13 mouse cellular contexts compared by ENCODE assay signal in genomic region chr1:128705071-128705503, GRCm38 (mm10).
A peak's percentile ranks its signal among the peaks of the same experiment; 100 is the strongest.
DNase-seq lines count a peak whose midpoint lies in the region; ATAC-seq and TF ChIP-seq lines count a peak whose summit lies in the region.
"Had no signal": no experiment of that assay in that cellular context is flagged by ENCODE, and none has a peak within 500 bp of the region (broad histone marks: within the 10 kb centered on the region; RNA-seq: fewer than 3 reads in every experiment).

No protein-coding gene starts in this region.

- TF ChIP-seq CTCF in liver, adult 2 months (IDR thresholded peaks at IDR 0.05; ENCODE audit: low read depth, low read length) = no peak

- H3K36me3 ChIP-seq in liver, adult 2 months (ENCODE audit: control insufficient read depth, insufficient read depth, low read length) = no peaks in the 10 kb centered on the region
- H3K36me3 ChIP-seq in liver, embryonic 12.5 days = no peaks in the 10 kb centered on the region
- H3K36me3 ChIP-seq in forebrain, embryonic 12.5 days (replicated peaks) = no peaks in the 10 kb centered on the region
- H3K36me3 ChIP-seq: embryonic facial prominence, embryonic 12.5 days; limb, embryonic 10.5 days had no signal

- no peaks in the 10 kb centered on the region for H3K79me2 ChIP-seq in liver, adult 2 months (ENCODE audit: control insufficient read depth, insufficient read depth, low read length)

- intact Hi-C loops in left cerebral cortex, postnatal 14 days (cut with DNase I) = no loop called here

- H3K4me3 ChIP-seq in liver, adult 2 months (ENCODE audit: insufficient read depth, low read depth, low read length) = no peak overlapping the region
- no peak overlapping the region for H3K4me3 ChIP-seq in liver, embryonic 12.5 days
- H3K4me3 ChIP-seq in forebrain, embryonic 12.5 days (replicated peaks) = no peak overlapping the region
- H3K4me3 ChIP-seq: embryonic facial prominence, embryonic 12.5 days; limb, embryonic 10.5 days had no signal

- no peaks in the 10 kb centered on the region for H3K27me3 ChIP-seq in liver, adult 2 months (ENCODE audit: control insufficient read depth, insufficient read depth, low read length)
- H3K27me3 ChIP-seq in liver, embryonic 12.5 days (replicated peaks) = no peaks in the 10 kb centered on the region
- no peaks in the 10 kb centered on the region for H3K27me3 ChIP-seq in forebrain, embryonic 12.5 days
- H3K27me3 ChIP-seq: embryonic facial prominence, embryonic 12.5 days had no signal

- H3K9me3 ChIP-seq in liver, embryonic 12.5 days (replicated peaks) = no peaks in the 10 kb centered on the region
- no peaks in the 10 kb centered on the region for H3K9me3 ChIP-seq in forebrain, embryonic 12.5 days
- H3K9me3 ChIP-seq: embryonic facial prominence, embryonic 12.5 days; limb, embryonic 10.5 days had no signal

- no peak overlapping the region for H3K4me2 ChIP-seq in liver, embryonic 12.5 days
- H3K4me2 ChIP-seq in forebrain, embryonic 12.5 days = no peak overlapping the region
- H3K4me2 ChIP-seq: embryonic facial prominence, embryonic 12.5 days had no signal

- no peak overlapping the region for H3K9ac ChIP-seq in liver, adult 2 months (ENCODE audit: low read depth, low read length)
- no peak overlapping the region for H3K9ac ChIP-seq in liver, embryonic 12.5 days
- no peak overlapping the region for H3K9ac ChIP-seq in forebrain, embryonic 12.5 days
- H3K9ac ChIP-seq: embryonic facial prominence, embryonic 12.5 days had no signal

- no peak for ATAC-seq in liver, embryonic 12.5 days
- ATAC-seq in forebrain, embryonic 12.5 days (ENCODE audit: low FRiP score) = no peak
- ATAC-seq: hindbrain, postnatal 0 days had no signal

- WGBS in liver, adult 2 months = 69% methylated on average over 3 of the region's 3 CpGs
- 24% methylated on average over 3 of the region's 3 CpGs for WGBS in liver, embryonic 12.5 days (ENCODE audit: insufficient replicate concordance)
- 82% methylated on average over 3 of the region's 3 CpGs for WGBS in forebrain, embryonic 12.5 days

- H3K4me1 ChIP-seq in liver, adult 2 months (ENCODE audit: control insufficient read depth, insufficient read depth, low read length) = no peaks in the 10 kb centered on the region
- no peaks in the 10 kb centered on the region for H3K4me1 ChIP-seq in liver, embryonic 12.5 days
- no peaks in the 10 kb centered on the region for H3K4me1 ChIP-seq in forebrain, embryonic 12.5 days
- H3K4me1 ChIP-seq: embryonic facial prominence, embryonic 12.5 days; limb, embryonic 10.5 days had no signal

- TF ChIP-seq POLR2A in liver, adult 2 months (IDR thresholded peaks at IDR 0.05; ENCODE audit: extremely low read depth, insufficient read depth, low read length) = no peak

- DNase-seq in liver, adult 2 months (ENCODE audit: extremely low read depth, low read depth, low spot score) = peak; percentile 44
- DNase-seq in MN1 (ENCODE audit: low spot score) = peak; percentile 20
- peak; percentile 43 for DNase-seq in kidney, postnatal 14 days
- DNase-seq in natural killer cell, adult 2 months (ENCODE audit: low spot score in 2 of 2) = peak; percentile 76 to 82
- no peak for DNase-seq in urinary bladder, adult 2 months (ENCODE audit: low spot score)
- DNase-seq in left cerebral cortex, postnatal 14 days (ENCODE audit: low spot score in 2 of 2) = no peak
- DNase-seq: midbrain, embryonic 14.5 days; thymus, adult 2 months had no signal

- H3K27ac ChIP-seq in liver, adult 2 months (replicated peaks; ENCODE audit: insufficient read depth, low read depth, low read length) = no peak overlapping the region
- H3K27ac ChIP-seq in liver, embryonic 12.5 days = no peak overlapping the region
- H3K27ac ChIP-seq in forebrain, embryonic 12.5 days = no peak overlapping the region
- H3K27ac ChIP-seq: embryonic facial prominence, embryonic 12.5 days; hindbrain, postnatal 0 days; limb, embryonic 10.5 days had no signal

Comparison
In these comparisons a context has a peak if more than half of its experiments do, and no peak if none do; other contexts are left out.
1. DNase-seq: peak in liver, adult 2 months (single experiment), MN1 (single experiment), kidney, postnatal 14 days (single experiment) and natural killer cell, adult 2 months (2 of 2); none in urinary bladder, adult 2 months (single experiment) and left cerebral cortex, postnatal 14 days (0 of 2).